Mouse (Mus musculus) myocyte (in vitro differentiated cells): ENCODE measurements at regions not wholly inside any gene's neighbourhood (a gene's known extent, or its start where the extent isn't known, plus 50 kb on each side); places are given as distances from the start of the nearest gene placed in this dataset.
"Not testable (repeated sequence)": the region's sequence is repeated elsewhere in the genome, so short reads cannot be mapped to it uniquely, and the experiment has no call there.

ENCODE experiments used
- E2F4 ChIP-seq: IDR thresholded peaks from one replicate; pipeline ENCODE4 v1.6.1; 2011; ENCODE audit warnings: mild to moderate bottlenecking, control low read depth, moderate library complexity; ENCODE audit not compliant: insufficient read depth
- MAX ChIP-seq: IDR thresholded peaks from one replicate; pipeline ENCODE4 v1.6.1; 2011; ENCODE audit warnings: low read depth, mild to moderate bottlenecking, control low read depth
- MYOD1 ChIP-seq, 3 experiments: IDR thresholded peaks; one replicate each; pipeline ENCODE4 v1.6.1; 2011; ENCODE audit warnings: control low read depth in 2 of 3, low read depth in 2 of 3, mild to moderate bottlenecking in 2 of 3, moderate library complexity in 1 of 3; ENCODE audit not compliant: insufficient read length in 2 of 3, control insufficient read depth in 1 of 3
- MYOG ChIP-seq, 3 experiments: IDR thresholded peaks; one replicate each; pipeline ENCODE4 v1.6.1; 2011; ENCODE audit warnings: control low read depth in 2 of 3, low read depth in 2 of 3, mild to moderate bottlenecking in 2 of 3; ENCODE audit not compliant: insufficient read length in 2 of 3, control insufficient read depth in 1 of 3, insufficient read depth in 1 of 3
- POLR2A ChIP-seq: IDR thresholded peaks from one replicate; pipeline ENCODE4 v1.6.1; 2011; ENCODE audit warnings: low read depth, mild to moderate bottlenecking, control low read depth, moderate library complexity; ENCODE audit not compliant: insufficient read length
- TCF12 ChIP-seq: IDR thresholded peaks from one replicate; pipeline ENCODE4 v1.6.1; 2011; ENCODE audit warnings: mild to moderate bottlenecking, control low read depth; ENCODE audit not compliant: poor library complexity, insufficient read depth, severe bottlenecking

GRCm38 (mm10) chr1:109811191-109811590 lies 171.0 kb upstream of the Cdh7 start:
- TF ChIP-seq POLR2A; E2F4; MYOG (IDR thresholded peaks at IDR 0.05; ENCODE audit: control insufficient read depth in 1 of 3, insufficient read depth in 1 of 3, insufficient read length in 2 of 3, low read depth in 2 of 3); MAX; MYOD1 (IDR thresholded peaks at IDR 0.05; ENCODE audit: control insufficient read depth in 1 of 3, insufficient read length in 2 of 3, low read depth in 2 of 3); TCF12: not testable (repeated sequence)
